Mouse (Mus musculus) liver, embryonic 16.5 days (tissue): Measurements from ENCODE around the gene Supt20. TPM values are rescaled to one million over a fixed set of nuclear protein-coding genes. Genes with fewer than 3 reads are reported as not detected.

Experiments used
- ATAC-seq: fragments of 200-750 bp; cut with Nextera tagmentation; 2 replicates; pipeline ENCODE4 v1.8.0; 2017; ENCODE audit warnings: low read depth, mild to moderate bottlenecking, moderate number of reproducible peaks, moderate library complexity
- H3K27ac ChIP-seq: fragments of 300-500 bp; sonication (generic); 2 replicates; pipeline ENCODE4 v1.5.1; 2014; ENCODE audit warnings: mild to moderate bottlenecking, low read length
- H3K27me3 ChIP-seq: fragments of 300-500 bp; sonication (generic); 2 replicates; pipeline ENCODE4 v1.6.1; 2014; ENCODE audit warnings: low read depth, low read length, mixed read lengths; ENCODE audit not compliant: control insufficient read depth, insufficient read depth
- H3K36me3 ChIP-seq: fragments of 300-500 bp; sonication (generic); 2 replicates; pipeline ENCODE4 v1.6.1; 2014; ENCODE audit warnings: mild to moderate bottlenecking; ENCODE audit not compliant: control insufficient read depth, insufficient read depth
- H3K4me1 ChIP-seq: fragments of 300-500 bp; sonication (generic); 2 replicates; pipeline ENCODE4 v1.6.1; 2014; ENCODE audit warnings: low read depth, low read length, mixed read lengths; ENCODE audit not compliant: control insufficient read depth
- H3K4me2 ChIP-seq: fragments of 300-500 bp; sonication (generic); 2 replicates; pipeline ENCODE4 v1.6.1; 2014; ENCODE audit warnings: low read depth, low read length, mixed read lengths
- H3K4me3 ChIP-seq: fragments of 300-500 bp; sonication (generic); 2 replicates; pipeline ENCODE4 v1.5.1; 2014; ENCODE audit warnings: low read depth, mild to moderate bottlenecking, low read length
- H3K9ac ChIP-seq: fragments of 300-500 bp; sonication (generic); 2 replicates; pipeline ENCODE4 v1.6.1; 2014; ENCODE audit warnings: low read depth, low read length
- H3K9me3 ChIP-seq: fragments of 300-500 bp; sonication (generic); replicated peaks from 2 replicates; pipeline ENCODE4 v1.6.1; 2016; ENCODE audit warnings: low read length; ENCODE audit not compliant: control insufficient read depth
- WGBS: fragments of 180-500 bp; shearing (Covaris S2); extraction: QIAGEN DNeasy Blood & Tissue Kit; methylation state at CpG from one replicate; pipeline ENCODE4 v1.1.7; 2014; ENCODE audit not compliant: insufficient replicate concordance; 5-methylcytosine and 5-hydroxymethylcytosine counted together
- polyA plus RNA-seq: library from polyadenylated mRNA; unstranded; fragments of >200 nt; fragmentation: Nextera tagmentation; extraction: Ambion mirVana; gene quantifications from 2 replicates; pipeline ENCODE4 v1.2.1, GENCODE M21; 2015

The Supt20 gene
- polyA plus RNA-seq, 1 experiment from 2014 or later = 30.2 TPM

GRCm38 (mm10) chr3:54735247-54736046 is 42.8 kb downstream of the Supt20 start, which contains the start of the genes Exosc8 and Alg5:
Exosc8 (minus strand) TSS chr3:54735393.
Alg5 (plus strand) TSS chr3:54735539.
- WGBS = under 1% methylated on average over 48 of the region's 65 CpGs
- Histone ChIP-seq H3K9me3 (no peaks in the 10 kb centered on the region), H3K4me3 (peak within 1 kb of the TSS; percentile 90), H3K36me3 (peaks cover 17% of the 10 kb centered on the region), H3K4me2 (peak within 1 kb of the TSS; percentile 98), H3K9ac (peak within 1 kb of the TSS; percentile 95), H3K27ac (peak within 1 kb of the TSS; percentile 100), H3K4me1 (peaks cover 23% of the 10 kb centered on the region), H3K27me3 (no peaks in the 10 kb centered on the region)
- peak; percentile 84 for ATAC-seq

DNA sequence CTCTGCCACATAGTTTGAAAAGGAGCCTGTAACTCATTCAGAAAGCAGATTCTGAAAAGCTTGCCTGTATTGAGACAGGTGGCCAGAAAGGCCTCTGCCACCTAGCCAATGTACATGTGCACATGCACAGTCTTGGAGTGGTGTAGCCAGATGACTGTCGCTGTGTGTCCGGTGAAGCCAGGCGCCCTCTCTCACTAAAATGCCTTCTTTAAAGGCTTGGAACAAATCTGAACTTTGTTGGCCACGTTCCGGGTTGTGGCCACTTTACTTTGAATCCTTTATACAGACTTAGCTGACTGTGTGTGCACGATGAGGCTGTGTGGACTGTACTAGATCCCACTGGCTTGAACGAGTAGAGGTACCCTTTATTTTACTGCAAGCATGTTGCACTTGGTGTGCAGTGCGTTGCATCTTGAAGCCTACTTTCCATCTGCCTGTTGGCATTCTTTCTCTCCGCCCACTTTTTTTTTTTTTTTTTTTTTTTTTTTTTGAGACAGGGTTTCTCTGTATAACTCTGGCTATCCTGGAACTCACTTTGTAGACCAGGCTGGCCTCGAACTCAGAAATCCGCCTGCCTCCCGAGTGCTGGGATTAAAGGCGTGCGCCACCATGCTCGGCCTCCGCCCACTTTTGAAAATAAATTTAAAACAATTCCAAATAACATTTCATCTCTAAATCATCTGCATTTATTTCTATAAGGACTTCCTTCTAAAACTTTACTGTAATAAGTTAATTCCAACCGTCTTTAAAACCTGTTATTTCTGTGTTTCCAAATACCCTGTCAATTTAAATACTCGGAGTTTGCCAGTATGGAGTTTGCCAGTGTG is 43.7 kb downstream of the Supt20 start:
- Histone ChIP-seq H3K9ac (peak overlapping the region; percentile 95), H3K9me3 (no peaks in the 10 kb centered on the region), H3K4me1 (peaks cover 23% of the 10 kb centered on the region), H3K4me3 (peak overlapping the region; percentile 90), H3K27me3 (no peaks in the 10 kb centered on the region), H3K4me2 (peak overlapping the region; percentile 98), H3K27ac (peak overlapping the region; percentile 53; the same call in 1 of the 2 replicates), H3K36me3 (peaks cover 15% of the 10 kb centered on the region)
- WGBS = 42% methylated on average over 18 of the region's 18 CpGs
- ATAC-seq = no peak

GRCm38 (mm10) chr3:54737317-54737716 is 44.7 kb downstream of the Supt20 start:
- H3K4me2 ChIP-seq = no peak overlapping the region
- H3K4me1 ChIP-seq = peaks cover 23% of the 10 kb centered on the region
- peaks cover 18% of the 10 kb centered on the region for H3K36me3 ChIP-seq
- H3K27ac ChIP-seq = no peak overlapping the region
- 85% methylated on average over 8 of the region's 8 CpGs for WGBS
- no peak overlapping the region for H3K9ac ChIP-seq
- no peaks in the 10 kb centered on the region for H3K9me3 ChIP-seq
- no peaks in the 10 kb centered on the region for H3K27me3 ChIP-seq
- H3K4me3 ChIP-seq = no peak overlapping the region
- ATAC-seq = no peak

GRCm38 (mm10) chr3:54741965-54742364 is 49.4 kb downstream of the Supt20 start:
- no peak for ATAC-seq
- Histone ChIP-seq H3K27ac (no peak overlapping the region), H3K4me3 (no peak overlapping the region), H3K9ac (no peak overlapping the region), H3K27me3 (no peaks in the 10 kb centered on the region), H3K9me3 (no peaks in the 10 kb centered on the region), H3K36me3 (peaks cover 29% of the 10 kb centered on the region), H3K4me1 (no peaks in the 10 kb centered on the region), H3K4me2 (no peak overlapping the region)
- 87% methylated on average over 11 of the region's 11 CpGs for WGBS

DNA sequence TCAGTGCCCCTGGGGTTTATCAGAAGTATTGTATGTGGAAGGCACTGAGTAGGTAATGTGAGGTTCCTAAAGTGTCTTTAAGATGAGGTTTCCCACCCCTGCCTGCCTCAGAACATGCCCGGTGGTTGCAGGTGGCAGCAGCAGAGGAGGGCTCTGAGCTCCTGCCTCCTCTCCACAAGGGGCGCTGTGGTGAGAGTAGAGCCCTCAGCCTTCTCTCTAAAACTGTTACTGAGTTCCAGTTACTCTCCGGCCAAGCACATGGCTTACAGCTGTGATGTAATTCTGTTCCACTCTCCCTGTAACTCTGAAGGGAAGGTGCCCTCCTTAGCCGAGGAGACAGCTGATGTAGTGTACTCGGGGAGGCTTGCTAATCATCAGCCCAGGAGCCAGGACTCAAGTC is 53.2 kb downstream of the Supt20 start:
- Histone ChIP-seq H3K4me1 (no peaks in the 10 kb centered on the region), H3K9ac (no peak overlapping the region), H3K27me3 (no peaks in the 10 kb centered on the region), H3K4me3 (no peak overlapping the region), H3K4me2 (no peak overlapping the region), H3K36me3 (peaks cover 43% of the 10 kb centered on the region), H3K9me3 (no peaks in the 10 kb centered on the region), H3K27ac (no peak overlapping the region)
- WGBS = 63% methylated on average over 5 of the region's 5 CpGs
- ATAC-seq = no peak

DNA sequence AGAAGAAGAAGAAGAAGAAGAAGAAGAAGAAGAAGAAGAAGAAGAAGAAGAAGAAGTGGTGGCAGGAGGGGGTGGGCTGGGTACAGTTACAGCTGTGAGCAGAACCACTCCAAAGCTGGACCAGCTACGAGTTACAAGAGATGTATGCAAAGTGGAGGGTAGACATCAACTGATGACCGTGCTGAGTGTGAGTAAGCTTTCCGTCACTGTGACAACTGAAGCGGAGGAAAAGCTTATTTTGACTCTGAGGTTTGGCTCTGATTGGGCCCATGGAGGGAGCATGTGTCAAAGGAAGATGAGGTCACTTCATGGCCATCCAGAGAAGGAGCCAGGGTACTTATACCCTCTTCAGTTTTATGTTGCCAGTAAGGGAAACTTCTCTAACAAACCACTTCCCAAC is 60.8 kb downstream of the Supt20 start:
- no peak overlapping the region for H3K27ac ChIP-seq
- peaks cover 27% of the 10 kb centered on the region for H3K27me3 ChIP-seq
- H3K4me2 ChIP-seq = no peak overlapping the region
- 56% methylated on average over 4 of the region's 4 CpGs for WGBS
- H3K36me3 ChIP-seq = peaks cover 10% of the 10 kb centered on the region
- ATAC-seq = no peak
- no peaks in the 10 kb centered on the region for H3K4me1 ChIP-seq
- no peaks in the 10 kb centered on the region for H3K9me3 ChIP-seq
- no peak overlapping the region for H3K9ac ChIP-seq
- no peak overlapping the region for H3K4me3 ChIP-seq

DNA sequence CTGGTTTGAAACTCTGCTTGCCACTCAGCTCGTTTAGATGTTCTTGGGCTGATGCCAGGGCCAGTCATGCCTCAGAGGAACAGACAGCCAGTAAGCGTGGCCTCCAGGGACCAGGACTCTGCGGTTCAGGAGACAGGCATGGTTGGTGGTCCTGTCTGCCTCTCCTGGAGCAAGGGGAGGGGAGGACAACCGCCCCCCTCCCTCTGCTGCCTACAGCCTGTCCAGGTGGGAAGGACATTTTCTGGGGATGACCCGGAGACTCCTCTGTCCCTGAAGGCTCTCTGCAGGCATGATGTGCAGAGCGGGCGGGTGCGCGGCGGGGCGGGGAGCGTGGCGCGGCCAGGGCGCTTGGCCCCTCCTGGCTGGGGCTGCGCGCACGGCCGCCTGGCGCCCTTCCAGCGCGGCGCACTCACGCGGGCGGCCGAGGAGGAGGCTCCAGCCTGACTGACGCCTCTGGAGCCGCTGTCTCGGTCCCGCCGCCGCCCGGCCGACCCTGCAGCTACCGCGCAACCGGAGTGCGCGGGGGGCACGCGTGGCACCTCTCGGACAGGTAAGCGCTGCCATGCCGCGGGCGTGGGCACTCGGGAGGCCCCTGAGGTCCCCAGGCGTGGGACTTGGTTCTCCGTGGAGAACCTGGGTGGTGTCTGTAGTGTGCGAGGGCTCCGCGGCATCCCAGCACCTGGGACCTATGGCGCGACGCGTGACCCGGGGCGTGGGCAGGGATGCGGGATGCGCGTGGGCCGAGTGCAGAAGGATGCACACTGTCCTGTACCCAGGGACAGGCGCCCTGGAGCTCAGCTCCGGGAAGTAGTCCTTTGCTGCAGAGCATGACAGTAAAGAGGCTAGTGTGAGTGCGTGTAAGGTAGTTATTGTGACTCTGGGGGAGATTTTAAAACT is 62.8 kb downstream of the Supt20 start, which contains the start of gene Smad9:
Gene Smad9 (plus strand): TSS at position 438 of the 897 bp plus-strand sequence.
- H3K27ac ChIP-seq = no peak within 1 kb of the TSS
- no peaks in the 10 kb centered on the region for H3K4me1 ChIP-seq
- no peaks in the 10 kb centered on the region; the same call in 1 of the 2 replicates for H3K36me3 ChIP-seq
- no peaks in the 10 kb centered on the region for H3K9me3 ChIP-seq
- peaks cover 27% of the 10 kb centered on the region for H3K27me3 ChIP-seq
- H3K4me2 ChIP-seq = peak within 1 kb of the TSS; percentile 69
- peak; percentile 58 for ATAC-seq
- WGBS = under 1% methylated on average over 66 of the region's 66 CpGs
- peak within 1 kb of the TSS; percentile 36; the same call in 1 of the 2 replicates for H3K9ac ChIP-seq
- peak within 1 kb of the TSS; percentile 53 for H3K4me3 ChIP-seq

DNA sequence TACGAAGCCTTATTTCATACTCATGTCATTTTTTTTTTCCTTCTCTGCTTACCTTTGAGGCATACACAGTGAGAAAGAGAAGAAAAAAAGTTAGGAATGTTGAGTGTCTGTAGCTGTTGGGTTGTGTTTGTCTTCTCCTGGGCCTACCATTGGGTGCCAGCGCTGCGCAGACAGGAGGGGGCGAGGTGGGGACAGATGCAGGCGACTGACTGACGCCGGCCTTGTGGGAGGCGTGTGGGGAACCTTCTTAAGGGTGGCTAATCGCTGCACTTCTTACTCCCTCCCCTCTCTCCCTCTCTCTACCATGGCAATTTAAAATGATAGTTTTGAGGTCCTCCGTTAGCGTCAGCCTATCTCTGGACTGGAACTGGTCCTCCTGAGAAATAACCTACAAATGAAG is 63.5 kb downstream of the Supt20 start:
- no peak overlapping the region for H3K27ac ChIP-seq
- no peaks in the 10 kb centered on the region for H3K9me3 ChIP-seq
- H3K27me3 ChIP-seq = peaks cover 27% of the 10 kb centered on the region
- peak overlapping the region; percentile 69 for H3K4me2 ChIP-seq
- no peaks in the 10 kb centered on the region for H3K36me3 ChIP-seq
- peak overlapping the region; percentile 53 for H3K4me3 ChIP-seq
- H3K4me1 ChIP-seq = no peaks in the 10 kb centered on the region
- H3K9ac ChIP-seq = no peak overlapping the region
- WGBS = 3% methylated on average over 11 of the region's 11 CpGs
- ATAC-seq = no peak
